Mouse (Mus musculus): Measurements from ENCODE around the gene Gm13276.
"Not testable (repeated sequence)": the region's sequence is repeated elsewhere in the genome, so short reads cannot be mapped to it uniquely, and the experiment has no call there.

DNA sequence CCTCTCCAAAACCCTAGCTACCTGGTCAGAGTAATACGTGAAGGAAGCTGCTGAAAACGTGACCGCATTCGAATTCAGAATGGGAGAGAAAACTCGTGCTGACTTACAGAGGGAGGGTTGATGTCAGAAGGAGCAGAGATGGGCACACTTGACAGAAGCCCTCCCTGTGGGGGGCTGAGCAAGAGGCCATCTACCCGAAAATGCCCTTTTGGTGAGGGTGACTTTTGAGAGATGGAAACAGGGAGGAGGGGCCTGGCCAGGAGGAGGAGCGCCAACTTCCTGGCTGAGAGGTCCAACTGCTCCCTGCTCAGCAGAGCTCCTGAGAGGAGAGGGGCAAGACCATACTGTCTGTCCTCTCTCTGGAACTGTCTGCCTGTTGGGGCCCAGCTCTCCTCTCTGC, 3.7 kb upstream of the Gm13276 start, which contains the start of gene Ifnz:
- TF ChIP-seq POLR2A, CTCF (IDR thresholded peaks at IDR 0.05; ENCODE audit: extremely low read depth, insufficient read depth, low read length): not testable (repeated sequence)
